ENCODE assay signal across 7 mouse cellular contexts in the genomic region with DNA sequence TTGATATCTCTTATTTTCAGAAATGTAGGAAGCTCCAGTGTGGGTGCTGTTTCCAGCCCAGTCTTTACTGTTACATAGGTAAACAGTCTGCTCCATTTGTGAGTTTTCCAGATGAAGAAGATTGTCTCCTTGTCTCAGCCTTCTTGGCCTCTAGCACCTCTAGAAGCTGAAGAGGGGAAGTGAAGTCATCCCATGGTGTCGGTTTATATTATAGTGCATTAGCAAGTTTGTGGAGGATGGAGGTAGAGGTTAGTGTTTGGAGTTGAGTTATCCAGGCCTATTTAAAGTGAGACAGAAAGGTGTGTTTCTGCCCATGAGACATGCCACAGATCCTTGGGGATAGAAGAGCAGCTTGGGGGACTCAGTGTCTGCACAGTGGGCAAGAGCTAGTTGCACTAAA. TPM values are rescaled to one million over a fixed set of nuclear protein-coding genes. Genes with fewer than 3 reads are reported as not detected.
DNase-seq lines count a peak whose midpoint lies in the region; ATAC-seq and TF ChIP-seq lines count a peak whose summit lies in the region.

No protein-coding gene starts in this region.

- H3K4me1 ChIP-seq in neural tube, embryonic 11.5 days (ENCODE audit: control insufficient read depth, insufficient read depth, low read length), result peaks cover 11% of the 10 kb centered on the region
- H3K4me1 ChIP-seq in forebrain, embryonic 12.5 days, result peaks cover 27% of the 10 kb centered on the region
- H3K4me1 ChIP-seq in limb, embryonic 14.5 days (ENCODE audit: control insufficient read depth, insufficient read depth, low read length), result peaks cover 26% of the 10 kb centered on the region
- peaks cover 23% of the 10 kb centered on the region for H3K4me1 ChIP-seq in stomach, embryonic 16.5 days (ENCODE audit: control insufficient read depth, insufficient read depth, low read length)

- peaks cover 6% of the 10 kb centered on the region for H3K36me3 ChIP-seq in neural tube, embryonic 11.5 days (ENCODE audit: control insufficient read depth, insufficient read depth, low read length)
- H3K36me3 ChIP-seq in forebrain, embryonic 12.5 days (replicated peaks), result peaks cover 20% of the 10 kb centered on the region
- H3K36me3 ChIP-seq in limb, embryonic 14.5 days (ENCODE audit: control insufficient read depth, insufficient read depth, low read length), result peaks cover 15% of the 10 kb centered on the region
- H3K36me3 ChIP-seq in stomach, embryonic 16.5 days (ENCODE audit: control insufficient read depth, insufficient read depth, low read length), result no peaks in the 10 kb centered on the region; the same call in 1 of the 2 replicates

- peak overlapping the region; percentile 93 for H3K4me3 ChIP-seq in neural tube, embryonic 11.5 days (ENCODE audit: low read depth, low read length)
- H3K4me3 ChIP-seq in forebrain, embryonic 12.5 days (replicated peaks), result peak overlapping the region; percentile 87
- peak overlapping the region; percentile 88 for H3K4me3 ChIP-seq in limb, embryonic 14.5 days (replicated peaks; ENCODE audit: low read length)
- H3K4me3 ChIP-seq in stomach, embryonic 16.5 days (replicated peaks; ENCODE audit: low read length), result peak overlapping the region; percentile 98

- no peak for DNase-seq in neural tube, embryonic 11.5 days (ENCODE audit: low spot score)
- DNase-seq in neural tube, embryonic 10.5 days (ENCODE audit: extremely low spot score, low spot score), result no peak
- no peak for DNase-seq in limb, embryonic 14.5 days (ENCODE audit: low spot score)
- no peak for DNase-seq in thymus, postnatal 36 days
- DNase-seq in right cerebral cortex, postnatal 36 days (ENCODE audit: low spot score in 2 of 2), result no peak

- H3K27me3 ChIP-seq in neural tube, embryonic 11.5 days (ENCODE audit: control insufficient read depth, insufficient read depth, low read length), result no peaks in the 10 kb centered on the region
- H3K27me3 ChIP-seq in forebrain, embryonic 12.5 days, result no peaks in the 10 kb centered on the region
- no peaks in the 10 kb centered on the region for H3K27me3 ChIP-seq in limb, embryonic 14.5 days (ENCODE audit: control insufficient read depth, insufficient read depth, low read length)
- H3K27me3 ChIP-seq in stomach, embryonic 16.5 days (ENCODE audit: control insufficient read depth, insufficient read depth, low read length), result no peaks in the 10 kb centered on the region

- WGBS in neural tube, embryonic 11.5 days, result 32% methylated on average over 1 of the region's 1 CpGs
- WGBS in forebrain, embryonic 12.5 days, result 39% methylated on average over 1 of the region's 1 CpGs
- 13% methylated on average over 1 of the region's 1 CpGs for WGBS in limb, embryonic 14.5 days
- 14% methylated on average over 1 of the region's 1 CpGs for WGBS in stomach, embryonic 16.5 days

- no peaks in the 10 kb centered on the region for H3K9me3 ChIP-seq in neural tube, embryonic 11.5 days (ENCODE audit: control insufficient read depth, low read length)
- H3K9me3 ChIP-seq in forebrain, embryonic 12.5 days, result no peaks in the 10 kb centered on the region
- H3K9me3 ChIP-seq in limb, embryonic 14.5 days (ENCODE audit: control insufficient read depth, low read length), result no peaks in the 10 kb centered on the region
- no peaks in the 10 kb centered on the region for H3K9me3 ChIP-seq in stomach, embryonic 16.5 days (replicated peaks; ENCODE audit: control insufficient read depth, low read length)

- H3K9ac ChIP-seq in neural tube, embryonic 11.5 days (ENCODE audit: low read length), result peak overlapping the region; percentile 30
- peak overlapping the region; percentile 91 for H3K9ac ChIP-seq in forebrain, embryonic 12.5 days
- H3K9ac ChIP-seq in limb, embryonic 14.5 days (ENCODE audit: low read depth, low read length, severe bottlenecking), result no peak overlapping the region
- H3K9ac ChIP-seq in stomach, embryonic 16.5 days (ENCODE audit: low read length), result peak overlapping the region; percentile 60; the same call in 1 of the 2 replicates

- H3K27ac ChIP-seq in neural tube, embryonic 11.5 days (ENCODE audit: low read depth, low read length), result no peak overlapping the region
- H3K27ac ChIP-seq in forebrain, embryonic 12.5 days, result no peak overlapping the region
- no peak overlapping the region for H3K27ac ChIP-seq in limb, embryonic 14.5 days (replicated peaks; ENCODE audit: low read depth, low read length)
- H3K27ac ChIP-seq in stomach, embryonic 16.5 days (ENCODE audit: low read length), result no peak overlapping the region

- TF ChIP-seq POLR2A in limb, embryonic 14.5 days (IDR thresholded peaks at IDR 0.05; ENCODE audit: borderline replicate concordance, extremely low read depth, insufficient read depth, insufficient read length), result no peak

- peak overlapping the region; percentile 61 for H3K4me2 ChIP-seq in neural tube, embryonic 11.5 days (ENCODE audit: low read depth)
- H3K4me2 ChIP-seq in forebrain, embryonic 12.5 days, result peak overlapping the region; percentile 68
- H3K4me2 ChIP-seq in limb, embryonic 14.5 days (replicated peaks; ENCODE audit: low read depth, low read length, severe bottlenecking), result peak overlapping the region; percentile 71
- peak overlapping the region; percentile 75 for H3K4me2 ChIP-seq in stomach, embryonic 16.5 days (ENCODE audit: low read depth, low read length)

- ATAC-seq in neural tube, embryonic 11.5 days (ENCODE audit: insufficient read depth, low FRiP score, low TSS enrichment), result no peak
- ATAC-seq in forebrain, embryonic 12.5 days (ENCODE audit: low FRiP score), result no peak
- no peak for ATAC-seq in limb, embryonic 14.5 days (ENCODE audit: low FRiP score, low read depth)
- ATAC-seq in stomach, embryonic 16.5 days (ENCODE audit: insufficient read depth, low FRiP score), result no peak

RNA-seq across cellular contexts. Expression of a gene that starts 1.7 kb away (rescaled TPM):
- polyA plus RNA-seq in neural tube, embryonic 11.5 days (2014; fragmentation: Nextera tagmentation; extraction: Ambion mirVana), result 25.8 and 26.5 TPM in 2 replicates
- 24.8 and 25.7 TPM in 2 replicates for polyA plus RNA-seq in forebrain, embryonic 12.5 days (2016; fragmentation: Nextera tagmentation; extraction: Ambion mirVana)
- polyA plus RNA-seq in limb, embryonic 14.5 days (2012; rRNA removed), result 26.2 and 29.1 TPM in 2 replicates
- 20.9 and 21.4 TPM in 2 replicates for polyA plus RNA-seq in limb, embryonic 14.5 days (2014; fragmentation: Nextera tagmentation; extraction: Ambion mirVana)
- polyA plus RNA-seq in stomach, embryonic 16.5 days (2015; fragmentation: Nextera tagmentation; extraction: Ambion mirVana), result 11.5 and 12.3 TPM in 2 replicates
